Mouse (Mus musculus) hindbrain, embryonic 12.5 days (tissue): ENCODE results near the gene Smim24. TPM values are rescaled to one million over a fixed set of nuclear protein-coding genes. Genes with fewer than 3 reads are reported as not detected.
A peak's percentile ranks its signal among the peaks of the same experiment; 100 is the strongest.

ENCODE experiments used
- ATAC-seq: fragments of 200-750 bp; cut with Nextera tagmentation; 2 replicates; pipeline ENCODE4 v1.8.0; 2017; ENCODE audit warnings: moderate TSS enrichment; ENCODE audit not compliant: low FRiP score
- H3K27ac ChIP-seq: fragments of 300-500 bp; sonication (generic); 2 replicates; pipeline ENCODE4 v1.5.1; 2016; ENCODE audit warnings: mild to moderate bottlenecking
- H3K27me3 ChIP-seq: fragments of 300-500 bp; sonication (generic); 2 replicates; pipeline ENCODE4 v1.6.1; 2016; ENCODE audit warnings: mild to moderate bottlenecking
- H3K36me3 ChIP-seq: fragments of 300-500 bp; sonication (generic); 2 replicates; pipeline ENCODE4 v1.6.1; 2016; ENCODE audit warnings: mild to moderate bottlenecking
- H3K4me1 ChIP-seq: fragments of 300-500 bp; sonication (generic); 2 replicates; pipeline ENCODE4 v1.6.1; 2016
- H3K4me2 ChIP-seq: fragments of 300-500 bp; sonication (generic); replicated peaks from 2 replicates; pipeline ENCODE4 v1.6.1; 2016; ENCODE audit warnings: mild to moderate bottlenecking
- H3K4me3 ChIP-seq: fragments of 300-500 bp; sonication (generic); 2 replicates; pipeline ENCODE4 v1.5.1; 2016; ENCODE audit warnings: mild to moderate bottlenecking
- H3K9ac ChIP-seq: fragments of 300-500 bp; sonication (generic); 2 replicates; pipeline ENCODE4 v1.6.1; 2016; ENCODE audit warnings: mild to moderate bottlenecking, moderate library complexity
- H3K9me3 ChIP-seq: fragments of 300-500 bp; sonication (generic); replicated peaks from 2 replicates; pipeline ENCODE4 v1.6.1; 2016; ENCODE audit warnings: mild to moderate bottlenecking
- WGBS: fragments of 180-500 bp; shearing (Covaris S2); methylation state at CpG from one replicate; pipeline ENCODE4 v1.1.7; 2016; 5-methylcytosine and 5-hydroxymethylcytosine counted together
- polyA plus RNA-seq: library from polyadenylated mRNA; unstranded; fragments of >200 nt; fragmentation: Nextera tagmentation; extraction: Ambion mirVana; gene quantifications from 2 replicates; pipeline ENCODE4 v1.2.1, GENCODE M21; 2016

Gene Smim24
- polyA plus RNA-seq, 1 experiment from 2014 or later = 2.7 TPM

GRCm38 (mm10) chr10:81387716-81388115 is 5.1 kb upstream of the Smim24 start:
- 95% methylated on average over 20 of the region's 20 CpGs for WGBS
- no peak overlapping the region for H3K9ac ChIP-seq
- H3K4me3 ChIP-seq = no peak overlapping the region
- H3K9me3 ChIP-seq = no peaks in the 10 kb centered on the region
- no peak overlapping the region for H3K27ac ChIP-seq
- H3K4me2 ChIP-seq = no peak overlapping the region
- peaks cover 36% of the 10 kb centered on the region for H3K36me3 ChIP-seq
- no peaks in the 10 kb centered on the region for H3K27me3 ChIP-seq
- ATAC-seq = no peak
- peaks cover 14% of the 10 kb centered on the region for H3K4me1 ChIP-seq

DNA sequence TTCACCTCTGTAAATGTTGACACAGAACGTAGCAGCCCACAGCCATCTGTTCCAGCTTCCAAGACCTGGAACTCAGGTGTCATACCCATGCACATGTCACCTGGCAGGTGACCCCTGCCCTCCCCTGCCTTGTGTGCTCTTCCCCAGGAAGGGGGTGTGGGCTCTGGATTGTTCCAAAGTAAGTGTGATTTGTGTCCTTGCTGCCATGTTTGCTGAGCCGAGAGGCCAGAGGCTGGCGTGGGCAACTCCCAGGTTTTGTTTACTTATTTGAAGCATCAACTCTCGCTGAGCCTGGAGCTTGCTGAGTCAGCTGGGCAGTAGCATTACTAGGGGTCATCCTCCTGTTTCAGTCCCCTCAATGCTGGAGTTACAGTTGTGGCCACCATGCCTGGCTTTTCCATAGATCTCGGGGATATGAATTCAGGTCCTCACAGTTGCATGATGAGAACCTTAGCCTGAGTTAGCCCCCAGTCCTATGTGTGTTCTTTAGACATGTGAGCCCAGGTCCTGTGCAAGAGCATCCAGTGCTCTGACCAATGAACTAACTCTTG is 4.3 kb upstream of the Smim24 start, which contains the start of gene Gm48552:
Gm48552 (plus strand) TSS at position 501 of the 551 bp plus-strand sequence.
- WGBS = 90% methylated on average over 5 of the region's 5 CpGs
- no peak within 1 kb of the TSS for H3K27ac ChIP-seq
- H3K36me3 ChIP-seq = peaks cover 36% of the 10 kb centered on the region
- H3K4me1 ChIP-seq = peaks cover 23% of the 10 kb centered on the region
- H3K4me2 ChIP-seq = no peak within 1 kb of the TSS
- H3K9me3 ChIP-seq = no peaks in the 10 kb centered on the region
- no peak within 1 kb of the TSS for H3K4me3 ChIP-seq
- H3K9ac ChIP-seq = no peak within 1 kb of the TSS
- no peaks in the 10 kb centered on the region for H3K27me3 ChIP-seq
- no peak for ATAC-seq

- no peak overlapping the region for H3K4me2 ChIP-seq
- no peak overlapping the region for H3K27ac ChIP-seq
- no peak for ATAC-seq
- H3K9me3 ChIP-seq = no peaks in the 10 kb centered on the region
- H3K4me3 ChIP-seq = no peak overlapping the region
- no peak overlapping the region for H3K9ac ChIP-seq
- H3K27me3 ChIP-seq = no peaks in the 10 kb centered on the region
- H3K36me3 ChIP-seq = peaks cover 36% of the 10 kb centered on the region
- peaks cover 28% of the 10 kb centered on the region for H3K4me1 ChIP-seq
- 56% methylated on average over 3 of the region's 3 CpGs for WGBS
Observed at GRCm38 (mm10) chr10:81389373-81389772, 3.5 kb upstream of the Smim24 start.

DNA sequence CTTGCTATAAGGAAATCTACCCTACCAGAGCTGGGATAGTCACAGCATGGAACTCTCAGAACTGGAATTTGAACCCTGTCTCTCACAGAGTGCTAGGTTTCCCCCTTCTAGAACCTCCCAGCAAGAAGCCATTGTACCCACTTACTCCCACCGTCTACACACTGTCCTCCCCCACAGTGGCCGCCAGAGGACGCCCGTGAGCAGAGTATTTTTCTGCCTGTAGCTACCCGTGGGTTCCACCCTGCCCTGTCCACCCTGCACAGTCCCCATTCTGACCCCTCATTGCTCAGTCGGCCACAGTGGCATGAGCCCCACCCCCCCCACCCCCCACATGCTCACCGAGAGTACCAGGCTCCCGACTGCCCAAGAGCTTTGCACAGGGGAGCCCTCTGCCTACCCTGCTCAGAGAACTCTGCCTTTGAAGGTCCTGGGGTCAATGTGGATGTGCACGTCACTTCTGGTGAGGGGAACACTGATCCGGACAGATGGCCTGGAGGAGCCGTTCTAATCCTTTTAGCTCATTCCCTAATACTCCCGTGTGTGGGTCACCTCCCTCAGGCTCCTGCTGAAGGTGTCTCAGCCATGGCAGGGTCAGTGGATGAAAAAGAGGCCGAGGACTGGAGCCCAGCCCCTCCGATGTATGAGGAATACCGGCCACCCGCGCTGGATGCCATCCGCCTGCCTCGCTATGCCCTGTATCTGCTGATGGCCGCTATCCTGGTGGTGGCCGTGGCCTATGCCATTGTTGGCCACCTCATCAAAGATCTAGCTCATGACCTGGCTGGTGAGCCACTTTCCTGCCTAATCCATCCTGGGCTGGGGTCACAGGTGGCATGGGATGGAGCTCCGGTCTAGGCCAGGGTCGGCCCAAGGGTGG is 2.8 kb upstream of the Smim24 start:
- WGBS = 61% methylated on average over 23 of the region's 23 CpGs
- Histone ChIP-seq H3K4me1 (peaks cover 24% of the 10 kb centered on the region), H3K27ac (no peak overlapping the region), H3K27me3 (no peaks in the 10 kb centered on the region), H3K9ac (no peak overlapping the region), H3K9me3 (no peaks in the 10 kb centered on the region), H3K4me2 (no peak overlapping the region), H3K36me3 (peaks cover 36% of the 10 kb centered on the region), H3K4me3 (no peak overlapping the region)
- peak; percentile 48 for ATAC-seq

GRCm38 (mm10) chr10:81390678-81390965 is 2.2 kb upstream of the Smim24 start:
- H3K9ac ChIP-seq = no peak overlapping the region
- no peak overlapping the region for H3K4me3 ChIP-seq
- no peak overlapping the region for H3K4me2 ChIP-seq
- 89% methylated on average over 13 of the region's 13 CpGs for WGBS
- no peaks in the 10 kb centered on the region for H3K9me3 ChIP-seq
- no peak for ATAC-seq
- H3K36me3 ChIP-seq = peaks cover 36% of the 10 kb centered on the region
- no peak overlapping the region for H3K27ac ChIP-seq
- H3K4me1 ChIP-seq = peaks cover 18% of the 10 kb centered on the region
- H3K27me3 ChIP-seq = no peaks in the 10 kb centered on the region

DNA sequence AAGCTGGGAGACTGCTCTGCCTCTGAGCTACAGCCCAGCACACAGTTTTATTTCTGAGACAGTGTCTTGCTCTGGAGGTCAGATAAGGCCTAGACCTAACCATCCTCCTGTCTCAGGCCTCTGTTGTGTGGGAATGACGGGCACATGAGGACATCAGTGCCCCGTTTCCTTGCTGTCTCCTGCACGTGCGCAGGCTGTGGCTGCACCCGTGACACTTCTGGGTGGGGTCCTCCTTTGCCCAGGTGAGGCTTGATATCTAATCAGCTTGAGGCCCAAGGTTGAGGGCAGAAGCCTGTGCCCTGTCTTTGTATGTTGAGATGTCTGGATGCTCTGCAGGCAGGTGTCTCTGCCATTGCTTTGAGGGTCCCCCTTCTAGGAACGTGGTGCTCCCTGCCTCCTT is 581 bp upstream of the Smim24 start:
- H3K36me3 ChIP-seq = peaks cover 20% of the 10 kb centered on the region
- H3K9me3 ChIP-seq = no peaks in the 10 kb centered on the region
- WGBS = 85% methylated on average over 6 of the region's 6 CpGs
- no peak overlapping the region for H3K27ac ChIP-seq
- no peak for ATAC-seq
- H3K4me2 ChIP-seq = no peak overlapping the region
- H3K27me3 ChIP-seq = 0 out of 2 replicates have a peak, but pooled peaks cover 1% of the 10 kb centered on the region
- H3K4me1 ChIP-seq = peaks cover 29% of the 10 kb centered on the region
- H3K4me3 ChIP-seq = no peak overlapping the region
- no peak overlapping the region for H3K9ac ChIP-seq

- WGBS = 9% methylated on average over 19 of the region's 19 CpGs
- H3K4me3 ChIP-seq = peak overlapping the region; percentile 7; the same call in 1 of the 2 replicates
- no peaks in the 10 kb centered on the region for H3K9me3 ChIP-seq
- peak overlapping the region; percentile 40; the same call in 1 of the 2 replicates for H3K27ac ChIP-seq
- ATAC-seq = no peak
- H3K36me3 ChIP-seq = peaks cover 7% of the 10 kb centered on the region; the same call in 1 of the 2 replicates
- H3K4me1 ChIP-seq = peaks cover 36% of the 10 kb centered on the region
- peak overlapping the region; percentile 46 for H3K4me2 ChIP-seq
- H3K27me3 ChIP-seq = 0 out of 2 replicates have a peak, but pooled peaks cover 5% of the 10 kb centered on the region
- peak overlapping the region; percentile 51 for H3K9ac ChIP-seq
Observed at GRCm38 (mm10) chr10:81393456-81394063, 709 bp downstream of the Smim24 start.

DNA sequence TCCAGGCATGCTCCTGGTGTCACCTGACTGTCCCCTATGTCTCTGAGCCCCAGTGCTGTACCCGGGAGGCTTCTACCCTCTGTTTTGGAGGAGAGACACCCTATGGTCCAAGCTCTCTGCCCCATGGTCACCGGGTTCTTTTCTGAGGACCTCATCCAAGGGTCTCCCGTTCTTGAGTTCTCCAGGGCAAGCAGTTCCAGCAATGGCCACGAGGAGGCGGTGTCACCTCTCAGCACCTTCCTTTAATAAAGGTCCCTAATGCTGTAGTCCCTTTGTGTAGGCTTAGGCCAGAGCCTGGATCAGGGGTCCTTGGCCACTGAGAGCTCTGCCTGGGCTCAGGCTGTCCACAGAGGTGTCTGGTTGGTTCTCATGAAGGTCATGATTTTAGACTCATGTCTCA is 2.3 kb downstream of the Smim24 start:
- Histone ChIP-seq H3K36me3 (peaks cover 15% of the 10 kb centered on the region; the same call in 1 of the 2 replicates), H3K9ac (0 out of 2 replicates have a peak overlapping the region, but pooled peaks have one; percentile 5), H3K27me3 (peaks cover 8% of the 10 kb centered on the region; the same call in 1 of the 2 replicates), H3K4me1 (peaks cover 46% of the 10 kb centered on the region), H3K27ac (no peak overlapping the region), H3K4me2 (no peak overlapping the region), H3K9me3 (no peaks in the 10 kb centered on the region), H3K4me3 (no peak overlapping the region)
- 15% methylated on average over 5 of the region's 5 CpGs for WGBS
- no peak for ATAC-seq

- Histone ChIP-seq H3K4me1 (peaks cover 53% of the 10 kb centered on the region), H3K27ac (no peak overlapping the region), H3K9me3 (no peaks in the 10 kb centered on the region), H3K4me2 (no peak overlapping the region), H3K9ac (no peak overlapping the region), H3K4me3 (no peak overlapping the region), H3K36me3 (peaks cover 20% of the 10 kb centered on the region; the same call in 1 of the 2 replicates), H3K27me3 (peaks cover 8% of the 10 kb centered on the region; the same call in 1 of the 2 replicates)
- 81% methylated on average over 4 of the region's 4 CpGs for WGBS
- no peak for ATAC-seq
Observed at GRCm38 (mm10) chr10:81395865-81396264, 3.0 kb downstream of the Smim24 start.

- Histone ChIP-seq H3K4me2 (no peak overlapping the region), H3K9me3 (no peaks in the 10 kb centered on the region), H3K4me3 (no peak overlapping the region), H3K27me3 (peaks cover 8% of the 10 kb centered on the region; the same call in 1 of the 2 replicates), H3K4me1 (peaks cover 62% of the 10 kb centered on the region), H3K36me3 (peaks cover 16% of the 10 kb centered on the region; the same call in 1 of the 2 replicates), H3K9ac (peak overlapping the region; percentile 45; the same call in 1 of the 2 replicates), H3K27ac (peak overlapping the region; percentile 30; the same call in 1 of the 2 replicates)
- WGBS = 45% methylated on average over 5 of the region's 5 CpGs
- ATAC-seq = no peak
Observed at GRCm38 (mm10) chr10:81396749-81397148, 3.9 kb downstream of the Smim24 start.

DNA sequence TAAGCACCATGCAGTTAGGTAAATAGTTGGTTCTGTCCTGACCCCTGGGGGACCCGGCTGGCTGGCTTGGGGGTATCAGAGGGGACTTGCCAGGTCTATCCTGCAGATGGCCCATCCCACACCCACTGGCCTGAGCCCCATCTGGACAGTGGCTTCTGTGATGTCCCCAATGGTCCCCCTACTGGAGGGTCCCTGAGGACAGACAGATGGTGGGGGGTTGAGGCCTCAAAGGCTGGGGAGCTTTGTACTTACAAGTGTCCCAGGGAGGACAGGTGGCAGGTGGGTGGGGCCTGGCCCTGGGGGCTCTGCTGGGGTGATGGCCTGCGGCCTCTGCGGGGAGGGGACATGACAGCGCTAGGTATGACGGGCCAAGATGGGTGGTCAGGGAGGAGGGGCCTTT is 6.4 kb downstream of the Smim24 start:
- ATAC-seq = no peak
- Histone ChIP-seq H3K27ac (no peak overlapping the region), H3K9ac (no peak overlapping the region), H3K36me3 (peaks cover 18% of the 10 kb centered on the region), H3K4me2 (no peak overlapping the region), H3K9me3 (no peaks in the 10 kb centered on the region), H3K4me3 (no peak overlapping the region), H3K27me3 (peaks cover 8% of the 10 kb centered on the region), H3K4me1 (peaks cover 69% of the 10 kb centered on the region)
- 68% methylated on average over 5 of the region's 5 CpGs for WGBS

GRCm38 (mm10) chr10:81399798-81400308 is 7.0 kb downstream of the Smim24 start:
- no peak overlapping the region for H3K4me3 ChIP-seq

More at GRCm38 (mm10) chr10:81399798-81400308, 7.0 kb downstream of the Smim24 start:
- Histone ChIP-seq H3K27me3 (peaks cover 13% of the 10 kb centered on the region), H3K27ac (no peak overlapping the region), H3K9me3 (no peaks in the 10 kb centered on the region), H3K36me3 (peaks cover 23% of the 10 kb centered on the region), H3K4me2 (peak overlapping the region; percentile 26), H3K9ac (peak overlapping the region; percentile 18; the same call in 1 of the 2 replicates), H3K4me1 (peaks cover 69% of the 10 kb centered on the region)
- 69% methylated on average over 18 of the region's 18 CpGs for WGBS
- no peak for ATAC-seq
